Mouse (Mus musculus) cerebellum, adult 2 months (tissue): Measurements from ENCODE around the gene 4930469K13Rik.

Experiments
- CTCF ChIP-seq: fragments of 200-500 bp; IDR thresholded peaks from 2 replicates; pipeline ENCODE4 v1.5.1; 2011; ENCODE audit warnings: low read depth, mild to moderate bottlenecking, control low read depth, low read length, moderate library complexity, borderline replicate concordance; ENCODE audit not compliant: insufficient read depth
- POLR2A ChIP-seq: fragments of 200-500 bp; IDR thresholded peaks from 2 replicates; pipeline ENCODE4 v1.6.1; 2011; ENCODE audit warnings: low read length, control low read depth, borderline replicate concordance; ENCODE audit not compliant: insufficient read depth

GRCm38 (mm10) chr11:34098422-34098821 lies at the start of gene 4930469K13Rik:
- no peak for TF ChIP-seq POLR2A
- no peak for TF ChIP-seq CTCF
